Mouse (Mus musculus) CD4-positive, CD25-positive, alpha-beta regulatory T cell, adult 2 months (primary cell): ENCODE results near the gene Rrp1b.
A peak's percentile ranks its signal among the peaks of the same experiment; 100 is the strongest.

Experiments
- DNase-seq: peaks from one replicate; pipeline ENCODE4 v3.0.0-alpha.2; 2012; ENCODE audit warnings: low read depth, low spot score

Gene Rrp1b

DNA sequence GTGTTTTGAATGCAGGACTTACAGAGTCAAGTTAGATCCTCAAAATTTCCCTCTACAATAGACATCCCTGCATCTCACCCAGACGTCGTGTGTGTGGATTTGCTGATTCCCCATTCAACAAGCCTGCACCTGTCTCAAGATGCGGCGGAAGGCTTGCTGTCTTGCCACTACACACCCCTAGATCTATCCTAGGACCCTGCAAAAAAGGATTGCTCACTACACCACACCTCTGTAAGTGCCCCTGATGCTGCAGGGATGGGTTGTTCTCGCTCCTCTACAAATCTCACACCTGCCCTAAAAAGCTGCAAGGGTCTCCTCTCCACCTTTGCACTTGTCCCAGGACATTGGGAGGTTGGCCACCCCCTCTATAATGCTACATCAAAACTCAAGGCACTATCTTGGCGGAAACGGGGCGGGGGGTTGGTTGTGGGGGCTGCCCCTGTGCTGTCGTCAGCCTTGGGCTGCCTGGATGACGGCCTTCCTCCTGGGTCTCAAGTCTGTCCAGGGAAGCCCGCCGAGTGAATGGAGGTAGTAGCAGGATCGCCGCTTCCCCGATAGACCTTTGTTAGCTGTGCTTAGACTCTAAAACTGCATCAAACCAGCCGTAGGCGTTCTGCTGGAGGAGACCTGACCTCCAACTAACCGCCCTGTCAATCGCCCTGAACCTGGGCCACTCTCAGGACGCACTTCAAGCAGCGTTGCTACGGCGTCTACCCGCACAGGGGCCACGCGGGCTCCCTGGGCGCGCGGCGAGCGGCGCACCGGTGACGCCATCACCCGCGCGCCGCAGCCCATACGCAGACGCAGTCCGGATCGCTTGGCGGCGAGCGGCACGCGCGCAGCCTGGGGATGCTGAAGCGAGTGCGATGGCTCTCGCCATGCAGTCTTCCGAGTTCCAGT, at the start of gene Rrp1b, which contains the start of gene Hsf2bp:
Gene Rrp1b (plus strand): TSS at position 492 of the 900 bp plus-strand sequence.
Gene Hsf2bp (minus strand): TSS at position 741 of the 900 bp plus-strand sequence.
- peak; percentile 90 for DNase-seq

GRCm38 (mm10) chr17:31986915-31987314, 49.0 kb upstream of the Rrp1b start:
- DNase-seq = no peak

- no peak for DNase-seq
Measured at GRCm38 (mm10) chr17:31989035-31989434, 46.9 kb upstream of the Rrp1b start.

DNA sequence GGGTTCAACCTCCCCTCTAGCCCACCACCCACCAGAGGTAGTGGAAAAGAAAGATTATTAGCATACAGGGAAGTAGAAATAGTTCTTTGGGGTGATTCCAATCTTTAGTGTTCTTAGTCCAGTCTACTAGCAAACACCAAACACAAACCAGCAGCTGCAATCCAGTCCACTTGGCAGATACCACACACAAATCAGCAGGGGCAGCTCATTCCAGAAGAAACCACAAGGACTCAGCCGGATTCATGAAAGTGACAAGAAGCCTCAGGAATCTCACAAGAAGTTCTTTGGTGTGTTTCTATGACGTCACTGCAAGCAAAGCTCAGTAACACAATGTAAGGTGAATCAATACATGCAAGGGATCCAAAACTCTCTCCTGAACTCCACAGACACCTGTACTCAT, 43.9 kb upstream of the Rrp1b start:
- DNase-seq = no peak

DNA sequence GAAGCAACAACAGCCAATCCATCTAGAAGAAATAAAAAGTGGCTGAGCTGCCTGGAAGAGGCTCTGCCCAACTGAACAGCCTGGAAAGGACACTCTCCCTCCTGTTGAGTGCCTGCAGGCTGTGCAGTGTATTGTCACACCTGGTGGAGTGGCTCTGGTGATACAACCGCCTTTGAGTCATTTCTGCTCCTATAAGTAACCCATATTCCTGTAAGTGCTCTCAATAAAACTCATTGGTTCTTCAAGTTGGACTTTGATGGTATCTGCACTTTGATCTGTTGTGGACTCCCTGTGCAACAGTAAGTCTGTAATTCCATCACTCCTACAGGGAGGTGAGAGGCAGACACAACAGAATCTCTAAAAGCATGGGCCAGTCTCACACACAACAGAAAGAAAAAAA, 42.5 kb upstream of the Rrp1b start:
- DNase-seq = no peak

- no peak for DNase-seq
Measured at GRCm38 (mm10) chr17:31994132-31994531, 41.8 kb upstream of the Rrp1b start.

DNA sequence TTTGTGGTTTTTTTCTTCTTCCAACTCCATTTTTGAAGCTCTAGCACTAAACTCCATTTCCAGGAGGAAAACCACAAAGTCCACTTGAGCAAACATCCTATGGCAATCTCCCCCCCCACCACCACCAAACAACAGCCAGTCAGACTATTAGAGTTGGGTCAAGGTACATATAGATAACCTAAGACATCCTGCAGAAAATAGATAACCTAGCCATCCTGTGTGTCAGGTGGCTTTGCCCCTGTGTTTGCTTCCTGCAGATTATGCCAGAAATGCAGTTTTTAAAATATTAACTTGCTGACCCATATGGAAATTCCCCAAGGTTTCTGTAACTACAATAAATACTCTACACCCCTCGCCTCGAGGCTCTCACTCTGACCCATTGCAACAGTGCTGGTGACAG, 40.1 kb upstream of the Rrp1b start:
- DNase-seq = no peak

GRCm38 (mm10) chr17:31996331-31996730, 39.6 kb upstream of the Rrp1b start:
- no peak for DNase-seq

- no peak for DNase-seq
Measured at GRCm38 (mm10) chr17:31998351-31998750, 37.5 kb upstream of the Rrp1b start.

- no peak for DNase-seq
Measured at GRCm38 (mm10) chr17:32003251-32003650, 32.6 kb upstream of the Rrp1b start.

DNA sequence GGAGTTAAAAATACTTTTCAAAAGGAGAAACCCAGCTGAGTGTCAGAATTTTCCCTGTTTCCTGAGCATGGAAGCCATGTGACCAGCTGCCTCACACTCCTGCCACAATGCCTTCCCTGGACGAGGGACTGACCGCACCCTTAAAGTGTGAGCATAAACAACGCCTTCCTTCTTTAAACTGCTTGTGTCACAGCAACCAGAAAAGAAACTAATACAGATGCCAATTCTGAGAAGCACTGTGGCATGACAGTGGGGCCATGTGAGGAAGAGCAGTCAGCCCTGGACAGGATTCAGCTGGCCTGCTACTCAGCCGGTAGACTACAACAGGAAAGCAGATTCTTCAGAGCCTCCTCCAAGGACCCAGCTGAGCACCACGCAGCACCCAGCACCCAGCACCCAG, 29.1 kb upstream of the Rrp1b start:
- DNase-seq = no peak

DNA sequence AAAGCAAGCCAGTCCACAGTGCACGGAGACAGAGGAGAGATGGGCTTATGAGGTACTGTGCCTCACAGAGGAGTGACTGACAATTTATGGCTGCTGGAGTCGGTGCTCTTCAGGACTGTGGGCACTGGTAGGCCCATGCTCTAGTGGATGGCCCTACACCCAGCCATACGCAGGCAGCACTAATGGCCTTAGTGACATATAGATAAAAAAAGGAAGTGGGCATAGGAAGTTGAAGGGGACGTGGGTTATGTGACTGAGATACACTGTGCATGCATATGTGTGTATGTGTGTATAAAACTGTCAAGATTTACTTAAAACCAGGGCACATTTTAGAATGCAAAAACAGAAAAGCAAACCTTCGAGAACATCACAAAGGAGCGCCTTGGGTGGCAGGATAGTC, 24.2 kb upstream of the Rrp1b start:
- DNase-seq = no peak

DNA sequence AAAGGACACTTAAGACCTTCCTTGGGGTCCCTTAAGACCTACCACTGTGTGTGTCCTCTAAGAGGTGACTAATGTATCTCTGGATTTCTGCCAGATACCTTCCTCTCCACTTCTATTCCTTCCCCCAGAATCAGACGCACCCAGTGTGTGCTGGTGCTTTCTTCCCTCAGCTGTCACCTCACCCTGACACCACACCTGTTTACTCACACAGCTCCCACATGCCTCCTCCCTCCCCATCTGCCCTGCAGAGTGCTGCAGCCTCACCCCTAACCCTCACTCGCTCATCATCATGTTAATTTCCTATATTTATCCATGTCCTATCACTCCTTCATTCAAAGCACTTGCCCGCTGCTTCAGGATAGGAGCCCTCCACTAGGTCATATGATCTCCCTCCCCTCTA, 23.6 kb upstream of the Rrp1b start:
- DNase-seq = no peak

DNA sequence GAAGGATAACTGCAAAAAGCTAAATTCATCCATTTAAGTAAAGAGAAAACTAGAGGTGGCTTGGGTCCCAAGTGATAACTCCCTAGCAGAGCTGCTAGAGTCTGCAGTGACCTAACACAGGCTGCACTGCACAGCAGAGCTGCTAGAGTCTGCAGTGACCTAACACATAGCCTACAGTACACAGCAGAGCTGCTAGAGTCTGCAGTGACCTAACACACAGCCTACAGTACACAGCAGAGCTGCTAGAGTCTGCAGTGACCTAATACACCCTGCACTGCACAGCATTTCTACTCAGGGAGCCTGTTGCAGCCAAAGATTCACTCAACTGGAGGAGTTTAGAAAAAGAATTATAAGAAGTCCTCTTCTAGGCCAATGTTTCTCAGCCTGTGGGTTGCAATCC, 22.2 kb upstream of the Rrp1b start:
- no peak for DNase-seq

- no peak for DNase-seq
Measured at GRCm38 (mm10) chr17:32016481-32016880, 19.4 kb upstream of the Rrp1b start.

DNA sequence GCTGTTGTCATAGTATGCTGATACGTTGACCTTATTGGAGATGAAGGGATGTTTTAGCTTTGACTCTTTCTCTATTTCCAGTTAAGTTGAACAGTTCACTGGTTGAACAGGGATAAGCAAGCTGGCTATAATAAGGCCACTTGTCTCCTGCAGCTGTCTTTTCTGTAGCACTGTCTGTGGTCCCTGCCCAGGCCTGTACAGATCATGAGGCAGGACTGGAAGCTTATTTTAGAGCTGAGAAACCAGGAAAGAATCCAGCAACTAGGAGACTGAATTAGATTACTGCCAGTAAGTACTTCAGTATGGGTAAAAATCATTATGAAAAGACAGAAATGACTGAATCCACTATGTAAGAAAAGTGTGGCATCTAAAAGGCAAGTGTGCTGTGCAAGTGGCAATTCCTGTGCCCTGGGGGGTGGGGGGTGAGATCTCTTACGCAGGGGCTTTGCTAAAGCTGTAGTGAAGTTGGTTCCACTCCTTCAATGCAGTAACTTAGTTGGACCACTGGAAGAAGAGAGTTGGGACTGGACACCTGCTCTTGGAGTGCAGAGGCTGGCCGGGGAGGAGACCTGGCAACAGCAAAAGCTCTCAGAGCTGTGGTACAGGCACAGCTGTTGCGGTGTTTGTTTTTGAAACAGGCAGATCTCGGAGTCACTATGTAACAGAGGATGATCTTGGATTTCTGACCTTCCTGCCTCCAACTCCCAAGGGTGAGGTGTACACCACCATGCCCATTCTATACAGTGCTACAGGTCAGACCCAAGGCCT, 17.6 kb upstream of the Rrp1b start:
- no peak for DNase-seq

- DNase-seq = no peak
Measured at GRCm38 (mm10) chr17:32021981-32022380, 13.9 kb upstream of the Rrp1b start.

GRCm38 (mm10) chr17:32022551-32022950, 13.3 kb upstream of the Rrp1b start:
- DNase-seq = no peak

- peak; percentile 72 for DNase-seq
Measured at GRCm38 (mm10) chr17:32023088-32023487, 12.8 kb upstream of the Rrp1b start.

DNA sequence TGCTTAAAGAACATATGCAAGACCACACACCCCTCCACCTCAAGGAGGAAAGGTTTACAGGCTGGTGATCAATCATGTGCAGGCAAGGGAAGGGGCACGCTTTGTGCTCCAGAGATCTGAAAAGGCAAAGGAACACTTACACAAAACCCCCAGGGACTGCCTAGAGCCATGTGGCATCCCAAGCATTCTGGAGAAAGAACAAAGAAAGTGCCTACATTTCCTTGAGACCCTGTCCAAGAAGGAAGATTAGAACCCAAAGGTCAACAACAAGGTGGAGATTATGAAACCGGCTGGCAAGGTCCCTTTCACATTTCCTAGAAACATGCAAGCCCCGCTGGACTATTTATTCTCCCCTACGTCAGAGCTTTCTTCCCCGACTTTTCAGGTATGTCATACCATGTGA, 11.2 kb upstream of the Rrp1b start:
- no peak for DNase-seq

DNA sequence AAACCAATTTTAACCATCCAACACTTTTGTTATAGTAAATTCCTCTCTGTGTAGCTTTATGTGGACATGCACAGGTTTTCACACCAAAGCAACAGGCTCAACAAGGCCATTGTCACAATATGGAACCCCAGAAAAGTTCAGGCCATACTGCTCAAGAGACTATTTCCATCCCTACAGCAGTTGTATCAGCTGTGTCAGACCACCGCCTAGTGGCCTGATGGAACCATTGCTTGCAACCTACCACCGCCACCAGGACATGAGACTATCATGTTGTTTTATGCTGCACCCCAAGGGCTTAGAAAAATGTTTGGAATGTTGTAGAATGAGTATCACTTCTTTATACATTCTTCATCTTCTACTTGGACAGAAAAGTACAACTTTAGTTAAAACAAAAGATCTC, 10.5 kb upstream of the Rrp1b start:
- DNase-seq = peak; percentile 83

DNA sequence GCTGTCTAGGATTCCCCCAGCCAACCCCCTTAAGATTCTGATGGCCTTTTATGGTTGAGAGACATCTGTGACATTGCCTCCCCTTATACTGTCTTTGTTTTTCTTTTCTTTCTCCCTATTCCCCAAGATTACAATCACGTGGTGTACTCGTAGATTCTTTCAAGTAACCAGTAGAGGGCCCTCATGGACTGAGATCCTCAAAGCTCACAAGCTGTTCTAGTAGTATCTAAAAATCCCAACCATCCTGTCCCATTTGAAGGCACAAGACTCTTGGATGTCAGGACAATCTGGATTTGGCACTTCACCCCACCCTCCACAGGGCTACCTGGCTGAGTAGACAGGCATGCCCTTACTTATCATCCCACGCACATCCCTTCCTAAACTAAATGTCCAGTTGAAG, 8.2 kb upstream of the Rrp1b start:
- DNase-seq = peak; percentile 73

DNA sequence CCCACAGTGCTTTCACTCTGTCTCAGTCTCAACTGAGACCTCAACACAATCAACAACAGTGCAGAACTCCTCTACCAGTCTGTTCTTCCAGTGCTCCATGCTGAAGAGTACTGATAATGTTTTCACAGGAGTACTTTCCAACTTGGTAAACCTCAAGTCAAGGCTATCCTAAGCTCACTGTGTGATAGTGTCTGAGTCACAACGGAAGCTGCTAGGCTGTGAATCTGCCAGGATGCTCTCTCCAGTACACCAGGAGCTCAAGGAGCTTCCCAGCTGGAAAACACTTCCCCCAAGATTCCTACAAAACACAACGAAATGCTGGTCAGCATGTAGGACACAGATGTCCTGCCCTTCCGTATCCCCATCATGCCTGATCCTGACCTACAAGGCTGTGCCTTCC, 7.6 kb upstream of the Rrp1b start:
- DNase-seq = no peak
